Mouse (Mus musculus) stomach, postnatal 0 days (tissue): ENCODE data around the gene Phldb3.

ENCODE experiments used
- CTCF ChIP-seq: IDR thresholded peaks from 2 replicates; pipeline ENCODE4 v1.5.1; 2016; ENCODE audit warnings: antibody characterized with exemption, low read depth, mild to moderate bottlenecking, moderate library complexity
- EP300 ChIP-seq: optimal IDR thresholded peaks from 2 replicates; pipeline ENCODE3; 2016; ENCODE audit warnings: antibody characterized with exemption

- TF ChIP-seq CTCF = no peak
- TF ChIP-seq EP300 = no peak
Measured at GRCm38 (mm10) chr7:24568512-24568911, 42.1 kb upstream of the Phldb3 start.
